Mouse (Mus musculus) thymus, postnatal 0 days (tissue): ENCODE measurements around the gene Fyb2. TPM values are rescaled to one million over a fixed set of nuclear protein-coding genes. Genes with fewer than 3 reads are reported as not detected.

Experiments
- DNase-seq: peaks from one replicate; pipeline ENCODE4 v3.0.0-alpha.2; 2015; ENCODE audit warnings: low spot score
- polyA plus RNA-seq: library from polyadenylated mRNA; unstranded; fragments of >200 nt; fragmentation: Nextera tagmentation; extraction: Ambion mirVana; gene quantifications from 2 replicates; pipeline ENCODE4 v1.2.1, GENCODE M21; 2015

The Fyb2 gene
- 1.1 and 1.2 TPM in 2 replicates for polyA plus RNA-seq

- DNase-seq = no peak
Measured at GRCm38 (mm10) chr4:104913291-104914129, at the start of gene Fyb2. Gene Fyb2, plus strand, starts transcription at chr4:104913456.

- DNase-seq = no peak
Measured at GRCm38 (mm10) chr4:104864397-104864796, 48.9 kb upstream of the Fyb2 start.

GRCm38 (mm10) chr4:104869581-104869980 lies 43.7 kb upstream of the Fyb2 start:
- no peak for DNase-seq

GRCm38 (mm10) chr4:104870196-104870595 lies 43.1 kb upstream of the Fyb2 start:
- no peak for DNase-seq

- no peak for DNase-seq
Measured at GRCm38 (mm10) chr4:104875832-104876231, 37.4 kb upstream of the Fyb2 start.

GRCm38 (mm10) chr4:104876323-104876722 lies 36.9 kb upstream of the Fyb2 start, which contains the start of gene C8a:
Gene C8a, minus strand, starts transcription at chr4:104876398.
- no peak for DNase-seq

- DNase-seq = no peak
Measured at GRCm38 (mm10) chr4:104887486-104887885, 25.8 kb upstream of the Fyb2 start.

GRCm38 (mm10) chr4:104888499-104889262 lies 24.6 kb upstream of the Fyb2 start:
- no peak for DNase-seq

GRCm38 (mm10) chr4:104891708-104892107 lies 21.5 kb upstream of the Fyb2 start:
- no peak for DNase-seq

- DNase-seq = no peak
Measured at GRCm38 (mm10) chr4:104893588-104893987, 19.7 kb upstream of the Fyb2 start.

- peak; percentile 15 for DNase-seq
Measured at GRCm38 (mm10) chr4:104894004-104894734, 19.1 kb upstream of the Fyb2 start.

- DNase-seq = no peak
Measured at GRCm38 (mm10) chr4:104902836-104903235, 10.4 kb upstream of the Fyb2 start.

GRCm38 (mm10) chr4:104905049-104905448 lies 8.2 kb upstream of the Fyb2 start:
- DNase-seq = no peak

- DNase-seq = peak; percentile 40
Measured at GRCm38 (mm10) chr4:104911685-104912084, 1.6 kb upstream of the Fyb2 start.

- DNase-seq = no peak
Measured at GRCm38 (mm10) chr4:104914711-104915247, 1.5 kb downstream of the Fyb2 start.

- DNase-seq = no peak
Measured at GRCm38 (mm10) chr4:104918017-104918416, 4.8 kb downstream of the Fyb2 start.

- no peak for DNase-seq
Measured at GRCm38 (mm10) chr4:104925383-104925782, 12.1 kb downstream of the Fyb2 start.

- no peak for DNase-seq
Measured at GRCm38 (mm10) chr4:104929165-104929564, 15.9 kb downstream of the Fyb2 start.

- no peak for DNase-seq
Measured at GRCm38 (mm10) chr4:104933620-104934019, 20.4 kb downstream of the Fyb2 start.

GRCm38 (mm10) chr4:104934997-104935396 lies 21.7 kb downstream of the Fyb2 start:
- no peak for DNase-seq

GRCm38 (mm10) chr4:104935436-104935835 lies 22.2 kb downstream of the Fyb2 start:
- DNase-seq = no peak
